Mouse (Mus musculus) embryonic facial prominence, embryonic 13.5 days (tissue): ENCODE measurements around the gene Klhdc7a. TPM values are rescaled to one million over a fixed set of nuclear protein-coding genes. Genes with fewer than 3 reads are reported as not detected.

Source experiments
- ATAC-seq: fragments of 200-750 bp; cut with Nextera tagmentation; 2 replicates; pipeline ENCODE4 v1.8.0; 2017; ENCODE audit warnings: low read depth; ENCODE audit not compliant: insufficient number of reproducible peaks, insufficient read depth, low FRiP score, low TSS enrichment
- H3K27ac ChIP-seq: fragments of 300-500 bp; sonication (generic); 2 replicates; pipeline ENCODE4 v1.5.1; 2015; ENCODE audit warnings: moderate library complexity, mild to moderate bottlenecking, inconsistent platforms
- H3K27me3 ChIP-seq: fragments of 300-500 bp; sonication (generic); 2 replicates; pipeline ENCODE4 v1.6.1; 2015; ENCODE audit warnings: mild to moderate bottlenecking, inconsistent platforms
- H3K36me3 ChIP-seq: fragments of 300-500 bp; sonication (generic); 2 replicates; pipeline ENCODE4 v1.6.1; 2015; ENCODE audit warnings: mild to moderate bottlenecking, inconsistent platforms
- H3K4me1 ChIP-seq: fragments of 300-500 bp; sonication (generic); 2 replicates; pipeline ENCODE4 v1.6.1; 2015; ENCODE audit warnings: inconsistent platforms
- H3K4me2 ChIP-seq: fragments of 300-500 bp; sonication (generic); 2 replicates; pipeline ENCODE4 v1.6.1; 2015; ENCODE audit warnings: moderate library complexity, mild to moderate bottlenecking, inconsistent platforms
- H3K4me3 ChIP-seq: fragments of 300-500 bp; sonication (generic); 2 replicates; pipeline ENCODE4 v1.5.1; 2015; ENCODE audit warnings: mild to moderate bottlenecking, inconsistent platforms
- H3K9ac ChIP-seq: fragments of 300-500 bp; sonication (generic); 2 replicates; pipeline ENCODE4 v1.6.1; 2015; ENCODE audit warnings: mild to moderate bottlenecking, inconsistent platforms
- H3K9me3 ChIP-seq: fragments of 300-500 bp; sonication (generic); 2 replicates; pipeline ENCODE4 v1.6.1; 2016; ENCODE audit warnings: inconsistent platforms
- WGBS: fragments of 180-500 bp; shearing (Covaris S2); methylation state at CpG from one replicate; pipeline ENCODE4 v1.1.7; 2015; ENCODE audit warnings: mixed read lengths; 5-methylcytosine and 5-hydroxymethylcytosine counted together
- polyA plus RNA-seq: library from polyadenylated mRNA; unstranded; fragments of >200 nt; fragmentation: Nextera tagmentation; extraction: Ambion mirVana; gene quantifications from 2 replicates; pipeline ENCODE4 v1.2.1, GENCODE M21; 2015

Gene Klhdc7a
- polyA plus RNA-seq, 1 experiment from 2014 or later, result 0.06 TPM

- Histone ChIP-seq H3K4me1 (no peaks in the 10 kb centered on the region), H3K27me3 (no peaks in the 10 kb centered on the region), H3K4me2 (no peak overlapping the region), H3K9me3 (no peaks in the 10 kb centered on the region), H3K36me3 (no peaks in the 10 kb centered on the region), H3K27ac (no peak overlapping the region), H3K9ac (no peak overlapping the region), H3K4me3 (no peak overlapping the region)
- WGBS, result 73% methylated on average over 12 of the region's 12 CpGs
- no peak for ATAC-seq
Measured at GRCm38 (mm10) chr4:139960086-139960713, 7.6 kb downstream of the Klhdc7a start.

GRCm38 (mm10) chr4:139959188-139959587 lies 8.6 kb downstream of the Klhdc7a start:
- Histone ChIP-seq H3K4me1 (no peaks in the 10 kb centered on the region), H3K9me3 (no peaks in the 10 kb centered on the region), H3K27ac (no peak overlapping the region), H3K4me2 (no peak overlapping the region), H3K36me3 (no peaks in the 10 kb centered on the region), H3K4me3 (no peak overlapping the region), H3K9ac (no peak overlapping the region), H3K27me3 (no peaks in the 10 kb centered on the region)
- 87% methylated on average over 3 of the region's 3 CpGs for WGBS
- ATAC-seq, result no peak

GRCm38 (mm10) chr4:139950876-139951485 lies 16.8 kb downstream of the Klhdc7a start:
- H3K36me3 ChIP-seq, result no peaks in the 10 kb centered on the region
- peak overlapping the region; percentile 58 for H3K4me2 ChIP-seq
- no peak for ATAC-seq

GRCm38 (mm10) chr4:139950431-139950848 lies 17.4 kb downstream of the Klhdc7a start:
- under 1% methylated on average over 20 of the region's 20 CpGs for WGBS
- no peak for ATAC-seq
- Histone ChIP-seq H3K4me3 (peak overlapping the region; percentile 34), H3K4me2 (peak overlapping the region; percentile 58), H3K9me3 (peaks cover 3% of the 10 kb centered on the region; the same call in 1 of the 2 replicates), H3K4me1 (peaks cover 18% of the 10 kb centered on the region), H3K27ac (no peak overlapping the region), H3K9ac (peak overlapping the region; percentile 49; the same call in 1 of the 2 replicates), H3K36me3 (no peaks in the 10 kb centered on the region), H3K27me3 (no peaks in the 10 kb centered on the region)

More at GRCm38 (mm10) chr4:139950876-139951485, 16.8 kb downstream of the Klhdc7a start:
- Histone ChIP-seq H3K27ac (no peak overlapping the region), H3K9ac (no peak overlapping the region), H3K9me3 (peaks cover 3% of the 10 kb centered on the region; the same call in 1 of the 2 replicates), H3K4me1 (peaks cover 18% of the 10 kb centered on the region), H3K4me3 (no peak overlapping the region), H3K27me3 (no peaks in the 10 kb centered on the region)
- WGBS, result 54% methylated on average over 5 of the region's 7 CpGs

GRCm38 (mm10) chr4:139948591-139948990 lies 19.2 kb downstream of the Klhdc7a start:
- H3K27ac ChIP-seq, result peak overlapping the region; percentile 62; the same call in 1 of the 2 replicates
- 12% methylated on average over 7 of the region's 7 CpGs for WGBS

GRCm38 (mm10) chr4:139947341-139947740 lies 20.5 kb downstream of the Klhdc7a start:
- Histone ChIP-seq H3K27ac (no peak overlapping the region; the same call in 1 of the 2 replicates), H3K9me3 (peaks cover 3% of the 10 kb centered on the region; the same call in 1 of the 2 replicates), H3K36me3 (no peaks in the 10 kb centered on the region), H3K9ac (no peak overlapping the region), H3K4me3 (no peak overlapping the region), H3K4me1 (peaks cover 22% of the 10 kb centered on the region), H3K27me3 (no peaks in the 10 kb centered on the region), H3K4me2 (no peak overlapping the region)
- ATAC-seq, result no peak
- WGBS, result 95% methylated on average over 2 of the region's 2 CpGs

More at GRCm38 (mm10) chr4:139948591-139948990, 19.2 kb downstream of the Klhdc7a start:
- Histone ChIP-seq H3K9me3 (peaks cover 3% of the 10 kb centered on the region; the same call in 1 of the 2 replicates), H3K27me3 (no peaks in the 10 kb centered on the region), H3K36me3 (no peaks in the 10 kb centered on the region), H3K9ac (no peak overlapping the region), H3K4me3 (no peak overlapping the region), H3K4me2 (peak overlapping the region; percentile 22), H3K4me1 (peaks cover 18% of the 10 kb centered on the region)
- ATAC-seq, result peak; percentile 32; the same call in 1 of the 2 replicates

- Histone ChIP-seq H3K4me3 (no peak overlapping the region), H3K9ac (no peak overlapping the region), H3K9me3 (no peaks in the 10 kb centered on the region), H3K36me3 (no peaks in the 10 kb centered on the region), H3K4me1 (peaks cover 4% of the 10 kb centered on the region; the same call in 1 of the 2 replicates), H3K4me2 (no peak overlapping the region), H3K27me3 (no peaks in the 10 kb centered on the region), H3K27ac (no peak overlapping the region)
- no peak for ATAC-seq
- WGBS, result 75% methylated on average over 2 of the region's 2 CpGs
Measured at GRCm38 (mm10) chr4:139941831-139942230, 26.0 kb downstream of the Klhdc7a start.

GRCm38 (mm10) chr4:139935557-139935956 lies 32.3 kb downstream of the Klhdc7a start:
- no peak overlapping the region for H3K27ac ChIP-seq
- H3K36me3 ChIP-seq, result no peaks in the 10 kb centered on the region
- H3K27me3 ChIP-seq, result peaks cover 10% of the 10 kb centered on the region
- H3K4me2 ChIP-seq, result no peak overlapping the region
- peaks cover 17% of the 10 kb centered on the region for H3K4me1 ChIP-seq
- H3K9ac ChIP-seq, result no peak overlapping the region
- no peaks in the 10 kb centered on the region for H3K9me3 ChIP-seq
- 75% methylated on average over 3 of the region's 3 CpGs for WGBS
- H3K4me3 ChIP-seq, result no peak overlapping the region
- no peak; the same call in 1 of the 2 replicates for ATAC-seq

- ATAC-seq, result no peak
- peaks cover 17% of the 10 kb centered on the region for H3K4me1 ChIP-seq
- H3K36me3 ChIP-seq, result no peaks in the 10 kb centered on the region
- H3K4me3 ChIP-seq, result no peak overlapping the region
- H3K9ac ChIP-seq, result no peak overlapping the region
- WGBS, result 54% methylated on average over 18 of the region's 18 CpGs
- H3K27ac ChIP-seq, result peak overlapping the region; percentile 77
- H3K4me2 ChIP-seq, result no peak overlapping the region
- no peaks in the 10 kb centered on the region for H3K9me3 ChIP-seq
- H3K27me3 ChIP-seq, result peaks cover 22% of the 10 kb centered on the region
Measured at GRCm38 (mm10) chr4:139932970-139933801, 34.6 kb downstream of the Klhdc7a start.

- WGBS, result 44% methylated on average over 12 of the region's 12 CpGs
- H3K36me3 ChIP-seq, result no peaks in the 10 kb centered on the region
- H3K4me2 ChIP-seq, result no peak overlapping the region
- peaks cover 17% of the 10 kb centered on the region for H3K4me1 ChIP-seq
- no peak overlapping the region for H3K27ac ChIP-seq
- no peak overlapping the region for H3K4me3 ChIP-seq
- H3K9me3 ChIP-seq, result no peaks in the 10 kb centered on the region
- ATAC-seq, result no peak
- H3K27me3 ChIP-seq, result peaks cover 28% of the 10 kb centered on the region
- H3K9ac ChIP-seq, result no peak overlapping the region
Measured at GRCm38 (mm10) chr4:139931790-139932510, 35.9 kb downstream of the Klhdc7a start.

GRCm38 (mm10) chr4:139930885-139931284 lies 36.9 kb downstream of the Klhdc7a start:
- Histone ChIP-seq H3K27me3 (peaks cover 37% of the 10 kb centered on the region), H3K4me3 (no peak overlapping the region), H3K9ac (no peak overlapping the region), H3K4me2 (no peak overlapping the region), H3K36me3 (no peaks in the 10 kb centered on the region), H3K27ac (no peak overlapping the region), H3K4me1 (peaks cover 26% of the 10 kb centered on the region), H3K9me3 (no peaks in the 10 kb centered on the region)
- ATAC-seq, result no peak
- WGBS, result 50% methylated on average over 7 of the region's 7 CpGs
